Mouse (Mus musculus) megakaryocyte, embryonic 14.5 days (primary cell): ENCODE data around the gene Fastkd3.
"Not testable (repeated sequence)": the region's sequence is repeated elsewhere in the genome, so short reads cannot be mapped to it uniquely, and the experiment has no call there.

Experiments
- FLI1 ChIP-seq: IDR thresholded peaks from 2 replicates; pipeline ENCODE4 v1.6.1; 2012; ENCODE audit warnings: low read length, inconsistent platforms, mixed read lengths
- GATA1 ChIP-seq: IDR thresholded peaks from 3 replicates; pipeline ENCODE4 v1.6.1; 2012; ENCODE audit warnings: mixed read lengths, low read length, inconsistent platforms, borderline replicate concordance

GRCm38 (mm10) chr13:68553391-68553790 lies 28.6 kb upstream of the Fastkd3 start:
- not testable (repeated sequence) for TF ChIP-seq GATA1, FLI1
